In genomic region chr5:140752639-140753038, GRCm38 (mm10) we compare ENCODE assay signal across 15 mouse cellular contexts. TPM values are rescaled to one million over a fixed set of nuclear protein-coding genes. Genes with fewer than 3 reads are reported as not detected.
A peak's percentile ranks its signal among the peaks of the same experiment; 100 is the strongest.
DNase-seq lines count a peak whose midpoint lies in the region; ATAC-seq and TF ChIP-seq lines count a peak whose summit lies in the region.
"Had no signal": no experiment of that assay in that cellular context is flagged by ENCODE, and none has a peak within 500 bp of the region (broad histone marks: within the 10 kb centered on the region; RNA-seq: fewer than 3 reads in every experiment).

No protein-coding gene starts in this region.

- 94% methylated on average over 3 of the region's 3 CpGs for WGBS in embryonic facial prominence, embryonic 15.5 days
- WGBS in embryonic facial prominence, embryonic 10.5 days: 92% methylated on average over 3 of the region's 3 CpGs
- 91% methylated on average over 3 of the region's 3 CpGs for WGBS in kidney, postnatal 0 days

- no peak for ATAC-seq in embryonic facial prominence, embryonic 15.5 days (ENCODE audit: insufficient number of reproducible peaks, low FRiP score, low TSS enrichment, low read depth)
- no peak for ATAC-seq in kidney, postnatal 0 days (replicated peaks; ENCODE audit: low FRiP score, low read depth)
- ATAC-seq: forebrain, embryonic 15.5 days; intestine, embryonic 16.5 days; midbrain, embryonic 16.5 days had no signal

- no peak overlapping the region for H3K9ac ChIP-seq in embryonic facial prominence, embryonic 15.5 days
- H3K9ac ChIP-seq in kidney, postnatal 0 days (ENCODE audit: low read depth, low read length): no peak overlapping the region
- H3K9ac ChIP-seq: embryonic facial prominence, embryonic 12.5 days; forebrain, embryonic 15.5 days; heart, embryonic 13.5 days; liver, embryonic 13.5 days had no signal

- TF ChIP-seq CTCF in kidney, postnatal 0 days (IDR thresholded peaks at IDR 0.05; ENCODE audit: low read depth): peak; percentile 55
- peak; percentile 83; the same call in 1 of the 2 replicates for TF ChIP-seq CTCF in testis, adult 2 months (IDR thresholded peaks at IDR 0.05; ENCODE audit: control insufficient read depth, insufficient read depth, insufficient replicate concordance, low read depth, low read length)

- no peaks in the 10 kb centered on the region for H3K27me3 ChIP-seq in embryonic facial prominence, embryonic 15.5 days
- H3K27me3 ChIP-seq in embryonic facial prominence, embryonic 10.5 days (replicated peaks; ENCODE audit: low read depth, poor library complexity, severe bottlenecking): no peaks in the 10 kb centered on the region
- H3K27me3 ChIP-seq in kidney, postnatal 0 days (ENCODE audit: insufficient read depth, low read length): no peaks in the 10 kb centered on the region
- H3K27me3 ChIP-seq in testis, adult 2 months (ENCODE audit: control insufficient read depth, insufficient read depth, low read length): no peaks in the 10 kb centered on the region
- H3K27me3 ChIP-seq in splenic B cell, adult 2 months (ENCODE audit: control insufficient read depth, insufficient read depth, low read length, poor library complexity, severe bottlenecking): no peaks in the 10 kb centered on the region
- H3K27me3 ChIP-seq: embryonic facial prominence, embryonic 12.5 days; forebrain, embryonic 15.5 days; heart, embryonic 13.5 days; liver, embryonic 13.5 days had no signal

- no peak overlapping the region for H3K4me2 ChIP-seq in embryonic facial prominence, embryonic 15.5 days (replicated peaks)
- no peak overlapping the region for H3K4me2 ChIP-seq in kidney, postnatal 0 days (ENCODE audit: low read length)
- H3K4me2 ChIP-seq: embryonic facial prominence, embryonic 12.5 days; forebrain, embryonic 15.5 days; heart, embryonic 13.5 days; liver, embryonic 13.5 days had no signal

- H3K9me3 ChIP-seq in embryonic facial prominence, embryonic 15.5 days (replicated peaks): no peaks in the 10 kb centered on the region
- H3K9me3 ChIP-seq in embryonic facial prominence, embryonic 10.5 days: peaks cover 6% of the 10 kb centered on the region; the same call in 1 of the 2 replicates
- no peaks in the 10 kb centered on the region for H3K9me3 ChIP-seq in kidney, postnatal 0 days (replicated peaks; ENCODE audit: low read length)
- H3K9me3 ChIP-seq: embryonic facial prominence, embryonic 12.5 days; forebrain, embryonic 15.5 days had no signal

- no peak for TF ChIP-seq POLR2A in testis, adult 2 months (IDR thresholded peaks at IDR 0.05; ENCODE audit: control insufficient read depth, low read depth, low read length)

- peaks cover 3% of the 10 kb centered on the region; the same call in 1 of the 2 replicates for H3K36me3 ChIP-seq in embryonic facial prominence, embryonic 15.5 days
- H3K36me3 ChIP-seq in embryonic facial prominence, embryonic 10.5 days (replicated peaks): peaks cover 10% of the 10 kb centered on the region
- peaks cover 5% of the 10 kb centered on the region; the same call in 1 of the 2 replicates for H3K36me3 ChIP-seq in kidney, postnatal 0 days (ENCODE audit: insufficient read depth, low read length)
- no peaks in the 10 kb centered on the region for H3K36me3 ChIP-seq in testis, adult 2 months (ENCODE audit: control insufficient read depth, insufficient read depth, low read length)
- H3K36me3 ChIP-seq in splenic B cell, adult 2 months (ENCODE audit: control insufficient read depth, insufficient read depth, low read length, poor library complexity, severe bottlenecking): no peaks in the 10 kb centered on the region

- DNase-seq in embryonic facial prominence, embryonic 10.5 days (ENCODE audit: low spot score): no peak
- DNase-seq in kidney, postnatal 0 days (ENCODE audit: low spot score): no peak
- DNase-seq in kidney, postnatal 10 days: no peak
- DNase-seq in testis, postnatal 14 days (ENCODE audit: low spot score): no peak
- DNase-seq in splenic B cell, adult 2 months (ENCODE audit: low read depth, low spot score): peak; percentile 44
- DNase-seq in ovary, postnatal 10 days (ENCODE audit: low spot score): no peak
- DNase-seq: cerebellum, adult 8-10 months; liver, embryonic 13.5 days had no signal

- no peak overlapping the region for H3K4me3 ChIP-seq in embryonic facial prominence, embryonic 15.5 days (replicated peaks)
- H3K4me3 ChIP-seq in embryonic facial prominence, embryonic 10.5 days: no peak overlapping the region
- H3K4me3 ChIP-seq in kidney, postnatal 0 days (replicated peaks; ENCODE audit: low read depth, low read length): no peak overlapping the region
- H3K4me3 ChIP-seq in testis, adult 2 months (ENCODE audit: control insufficient read depth, low read depth, low read length): no peak overlapping the region
- H3K4me3 ChIP-seq: embryonic facial prominence, embryonic 12.5 days; forebrain, embryonic 15.5 days; heart, embryonic 13.5 days; liver, embryonic 13.5 days had no signal

- H3K4me1 ChIP-seq in embryonic facial prominence, embryonic 15.5 days: peaks cover 15% of the 10 kb centered on the region
- peaks cover 16% of the 10 kb centered on the region for H3K4me1 ChIP-seq in embryonic facial prominence, embryonic 10.5 days
- no peaks in the 10 kb centered on the region for H3K4me1 ChIP-seq in kidney, postnatal 0 days (replicated peaks; ENCODE audit: insufficient read depth, low read length)
- H3K4me1 ChIP-seq in testis, adult 2 months (ENCODE audit: control insufficient read depth, insufficient read depth, low read length): no peaks in the 10 kb centered on the region; the same call in 1 of the 2 replicates

- H3K27ac ChIP-seq in embryonic facial prominence, embryonic 15.5 days (replicated peaks): 0 out of 2 replicates have a peak overlapping the region, but pooled peaks have one; percentile 17
- no peak overlapping the region for H3K27ac ChIP-seq in embryonic facial prominence, embryonic 10.5 days (replicated peaks)
- H3K27ac ChIP-seq in kidney, postnatal 0 days: no peak overlapping the region
- no peak overlapping the region for H3K27ac ChIP-seq in testis, adult 2 months (ENCODE audit: control insufficient read depth, insufficient read depth, low read depth, low read length)
- H3K27ac ChIP-seq: embryonic facial prominence, embryonic 12.5 days; forebrain, embryonic 15.5 days; heart, embryonic 13.5 days; liver, embryonic 13.5 days had no signal

RNA-seq across cellular contexts. Expression of gene Amz1, which starts 28.7 kb away (rescaled TPM):
- 0.79 and 1.5 TPM in 2 replicates for polyA plus RNA-seq in embryonic facial prominence, embryonic 15.5 days (2015; fragmentation: Nextera tagmentation; extraction: Ambion mirVana)
- 0.79 and 0.82 TPM in 2 replicates for polyA plus RNA-seq in embryonic facial prominence, embryonic 10.5 days (2016; fragmentation: Nextera tagmentation; extraction: Ambion mirVana)
- polyA plus RNA-seq in kidney, postnatal 0 days (2015; fragmentation: Nextera tagmentation; extraction: Ambion mirVana): 1.8 and 2.0 TPM in 2 replicates
- polyA plus RNA-seq in testis, adult 2 months (2012; rRNA removed): 0.14 and 0.28 TPM in 2 replicates

RNA-seq across cellular contexts. Expression of gene Brat1, which starts 47.8 kb away (rescaled TPM):
- polyA plus RNA-seq in embryonic facial prominence, embryonic 15.5 days (2015; fragmentation: Nextera tagmentation; extraction: Ambion mirVana): 24.2 and 26.0 TPM in 2 replicates
- polyA plus RNA-seq in embryonic facial prominence, embryonic 10.5 days (2016; fragmentation: Nextera tagmentation; extraction: Ambion mirVana): 22.8 and 24.9 TPM in 2 replicates
- polyA plus RNA-seq in kidney, postnatal 0 days (2015; fragmentation: Nextera tagmentation; extraction: Ambion mirVana): 16.7 and 18.3 TPM in 2 replicates
- polyA plus RNA-seq in testis, adult 2 months (2012; rRNA removed): 22.5 and 23.3 TPM in 2 replicates

RNA-seq across cellular contexts. Expression of gene Iqce, which starts 50.5 kb away (rescaled TPM):
- 24.6 and 28.2 TPM in 2 replicates for polyA plus RNA-seq in embryonic facial prominence, embryonic 15.5 days (2015; fragmentation: Nextera tagmentation; extraction: Ambion mirVana)
- polyA plus RNA-seq in embryonic facial prominence, embryonic 10.5 days (2016; fragmentation: Nextera tagmentation; extraction: Ambion mirVana): 27.4 and 28.2 TPM in 2 replicates
- 18.7 and 19.7 TPM in 2 replicates for polyA plus RNA-seq in kidney, postnatal 0 days (2015; fragmentation: Nextera tagmentation; extraction: Ambion mirVana)
- polyA plus RNA-seq in testis, adult 2 months (2012; rRNA removed): 126 and 134 TPM in 2 replicates
